ENCODE assay signal across 28 mouse cellular contexts in the genomic region with DNA sequence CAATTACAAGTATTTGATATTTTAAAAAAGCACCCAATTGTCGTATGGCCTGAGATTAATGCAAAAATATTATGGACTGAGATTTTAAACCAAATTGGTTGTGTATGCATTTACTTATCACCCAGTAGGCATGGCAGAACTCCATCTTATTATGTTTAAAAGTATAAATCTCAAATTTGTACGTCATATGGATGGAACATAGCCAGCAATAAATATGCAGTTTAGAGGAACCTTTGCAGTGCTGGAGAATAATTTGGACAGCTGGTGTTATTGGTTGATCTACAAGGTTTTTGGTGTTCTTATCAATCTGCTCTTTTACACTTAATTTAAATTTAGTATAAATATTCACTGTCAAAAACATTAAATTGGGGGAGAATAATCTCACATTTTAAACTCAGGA.
"Had no signal": no experiment of that assay in that cellular context is flagged by ENCODE, and none has a peak within 500 bp of the region (broad histone marks: within the 10 kb centered on the region; RNA-seq: fewer than 3 reads in every experiment).

No protein-coding gene starts in this region.

- H3K4me3 ChIP-seq: gastrocnemius, adult 2 months; heart, embryonic 10.5 days; heart, embryonic 12.5 days; hindbrain, embryonic 10.5 days; hindbrain, embryonic 12.5 days; intestine, embryonic 15.5 days; left cerebral cortex, adult 2 months; limb, embryonic 10.5 days; limb, embryonic 12.5 days; liver, embryonic 13.5 days; liver, embryonic 15.5 days had no signal

- H3K36me3 ChIP-seq: heart, embryonic 10.5 days; heart, embryonic 12.5 days; hindbrain, embryonic 10.5 days; hindbrain, embryonic 12.5 days; intestine, embryonic 15.5 days; limb, embryonic 10.5 days; limb, embryonic 12.5 days; liver, embryonic 13.5 days; liver, embryonic 15.5 days had no signal

- DNase-seq: gastrocnemius, adult 2 months; gastrocnemius, postnatal 10 days; gastrocnemius, postnatal 25 days; heart, adult 18-20 months; heart, postnatal 10 days; heart, postnatal 4 days; kidney, adult 18-20 months; kidney, adult 8-10 months; kidney, postnatal 10 days; kidney, postnatal 25 days; kidney, postnatal 4 days; layer of hippocampus, adult 9-11 months; liver; liver, embryonic 13.5 days had no signal

- H3K9ac ChIP-seq: heart, embryonic 12.5 days; hindbrain, embryonic 12.5 days; hindbrain, embryonic 14.5 days; intestine, embryonic 15.5 days; limb, embryonic 12.5 days; liver, embryonic 13.5 days; liver, embryonic 15.5 days had no signal

- H3K4me2 ChIP-seq: heart, embryonic 12.5 days; hindbrain, embryonic 12.5 days; hindbrain, embryonic 14.5 days; intestine, embryonic 15.5 days; limb, embryonic 12.5 days; liver, embryonic 11.5 days; liver, embryonic 13.5 days; liver, embryonic 15.5 days had no signal

- H3K9me3 ChIP-seq: heart, embryonic 10.5 days; heart, embryonic 12.5 days; hindbrain, embryonic 10.5 days; hindbrain, embryonic 12.5 days; intestine, embryonic 15.5 days; limb, embryonic 10.5 days; limb, embryonic 12.5 days; liver, embryonic 13.5 days; liver, embryonic 15.5 days had no signal

- H3K4me1 ChIP-seq: heart, embryonic 10.5 days; heart, embryonic 12.5 days; hindbrain, embryonic 10.5 days; hindbrain, embryonic 12.5 days; intestine, embryonic 15.5 days; limb, embryonic 10.5 days; limb, embryonic 12.5 days; liver, embryonic 13.5 days; liver, embryonic 15.5 days had no signal

- H3K27ac ChIP-seq: gastrocnemius, adult 2 months; heart, embryonic 10.5 days; hindbrain, embryonic 10.5 days; hindbrain, embryonic 12.5 days; hindbrain, embryonic 14.5 days; intestine, embryonic 15.5 days; left cerebral cortex, adult 2 months; limb, embryonic 10.5 days; limb, embryonic 12.5 days; liver, embryonic 13.5 days; liver, embryonic 15.5 days had no signal

- ATAC-seq: hindbrain, embryonic 16.5 days; inflammation-experienced regulatory T-cells, adult 6 months; intestine, embryonic 15.5 days; intestine, postnatal 0 days had no signal

- H3K27me3 ChIP-seq: heart, embryonic 12.5 days; hindbrain, embryonic 12.5 days; intestine, embryonic 15.5 days; limb, embryonic 12.5 days; liver, embryonic 13.5 days; liver, embryonic 15.5 days had no signal
